In the genomic region with DNA sequence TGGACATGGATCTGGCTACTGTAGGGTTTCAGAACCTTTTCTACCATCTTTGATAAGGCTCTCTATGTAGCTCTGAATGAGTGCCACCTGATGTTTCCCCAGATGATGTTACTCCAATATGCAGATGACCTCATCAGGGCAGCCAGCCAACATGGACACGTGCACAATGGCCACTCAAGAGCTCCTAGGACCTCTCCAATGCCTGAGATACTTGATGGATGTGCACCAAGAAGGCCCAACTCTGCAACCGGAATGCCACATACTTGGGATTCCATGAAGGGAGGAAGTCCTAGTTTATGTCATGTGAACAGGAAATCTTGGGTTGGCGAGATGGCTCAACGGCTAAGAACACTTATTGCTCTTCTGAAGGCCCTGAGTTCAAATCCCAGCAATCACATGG, we compare ENCODE assay signal across 27 mouse cellular contexts. TPM values are rescaled to one million over a fixed set of nuclear protein-coding genes. Genes with fewer than 3 reads are reported as not detected.
DNase-seq lines count a peak whose midpoint lies in the region; ATAC-seq and TF ChIP-seq lines count a peak whose summit lies in the region.
"Had no signal": no experiment of that assay in that cellular context is flagged by ENCODE, and none has a peak within 500 bp of the region (broad histone marks: within the 10 kb centered on the region; RNA-seq: fewer than 3 reads in every experiment).

No protein-coding gene starts in this region.

- no peak for ATAC-seq in lung, embryonic 14.5 days (ENCODE audit: insufficient read depth)
- no peak for ATAC-seq in megakaryocyte progenitor cell, adult 5-6 weeks (replicated peaks; ENCODE audit: poor library complexity)
- ATAC-seq in liver, postnatal 0 days: no peak
- ATAC-seq: CD4-positive, CD25-positive, alpha-beta regulatory T cell, adult 4 months; forebrain, embryonic 16.5 days; hindbrain, postnatal 0 days; midbrain, embryonic 16.5 days had no signal

- no peaks in the 10 kb centered on the region for H3K4me1 ChIP-seq in lung, embryonic 14.5 days (ENCODE audit: insufficient read depth)
- H3K4me1 ChIP-seq in lung, adult 2 months (ENCODE audit: control insufficient read depth, insufficient read depth, low read length): no peaks in the 10 kb centered on the region
- H3K4me1 ChIP-seq in liver, postnatal 0 days (ENCODE audit: insufficient read depth): no peaks in the 10 kb centered on the region
- H3K4me1 ChIP-seq: heart, embryonic 13.5 days; neural tube, embryonic 15.5 days had no signal

- H3K4me3 ChIP-seq in lung, embryonic 14.5 days (ENCODE audit: low read depth, low read length): no peak overlapping the region
- no peak overlapping the region for H3K4me3 ChIP-seq in lung, adult 2 months (replicated peaks; ENCODE audit: extremely low read depth, low read depth, low read length)
- H3K4me3 ChIP-seq in liver, postnatal 0 days (ENCODE audit: low read depth, low read length): no peak overlapping the region
- H3K4me3 ChIP-seq: heart, embryonic 13.5 days; layer of hippocampus, adult 2 months; neural tube, embryonic 15.5 days had no signal

- DNase-seq in heart, postnatal 4 days: peak; percentile 47
- no peak for DNase-seq in heart, adult 9 months (ENCODE audit: low spot score in 2 of 2)
- peak; percentile 31 for DNase-seq in lung, embryonic 14.5 days
- no peak for DNase-seq in lung, adult 2 months
- DNase-seq in R1 (ENCODE audit: low read depth, low spot score): peak; percentile 40
- no peak for DNase-seq in liver, postnatal 0 days
- DNase-seq: cerebellum, adult 18-20 months; cerebellum, postnatal 25 days; embryo, embryonic 11 days; gastrocnemius, postnatal 36 days; liver; spleen, adult 18-20 months; thymus, postnatal 25 days had no signal

- no peak for TF ChIP-seq EP300 in liver, postnatal 0 days (IDR thresholded peaks at IDR 0.05; ENCODE audit: low read depth)

- no peak for TF ChIP-seq CTCF in lung, embryonic 14.5 days (IDR thresholded peaks at IDR 0.05; ENCODE audit: low read depth)
- TF ChIP-seq CTCF in lung, adult 2 months (IDR thresholded peaks at IDR 0.05; ENCODE audit: insufficient read depth, low read length): no peak
- TF ChIP-seq CTCF in liver, postnatal 0 days (IDR thresholded peaks at IDR 0.05; ENCODE audit: low read depth): no peak

- WGBS in lung, embryonic 14.5 days: 55% methylated on average over 4 of the region's 4 CpGs
- 27% methylated on average over 4 of the region's 4 CpGs for WGBS in lung, adult 2 months
- 69% methylated on average over 4 of the region's 4 CpGs for WGBS in liver, postnatal 0 days (ENCODE audit: insufficient replicate concordance)

- no peak for TF ChIP-seq POLR2A in lung, adult 2 months (IDR thresholded peaks at IDR 0.05; ENCODE audit: borderline replicate concordance, extremely low read depth, low read depth, low read length)

- no peaks in the 10 kb centered on the region for H3K27me3 ChIP-seq in lung, embryonic 14.5 days (ENCODE audit: insufficient read depth, low read length)
- no peaks in the 10 kb centered on the region for H3K27me3 ChIP-seq in liver, postnatal 0 days (ENCODE audit: insufficient read depth, low read length)
- H3K27me3 ChIP-seq: heart, embryonic 13.5 days; neural tube, embryonic 15.5 days had no signal

- no peak overlapping the region for H3K27ac ChIP-seq in lung, embryonic 14.5 days (ENCODE audit: low read depth)
- no peak overlapping the region for H3K27ac ChIP-seq in liver, postnatal 0 days (ENCODE audit: low read depth)
- H3K27ac ChIP-seq: heart, embryonic 13.5 days; hindbrain, postnatal 0 days; layer of hippocampus, adult 2 months; neural tube, embryonic 15.5 days had no signal

- no peaks in the 10 kb centered on the region for H3K36me3 ChIP-seq in lung, embryonic 14.5 days (ENCODE audit: insufficient read depth)
- no peaks in the 10 kb centered on the region for H3K36me3 ChIP-seq in liver, postnatal 0 days (replicated peaks; ENCODE audit: insufficient read depth, low read length)
- H3K36me3 ChIP-seq: heart, embryonic 13.5 days; neural tube, embryonic 15.5 days had no signal

- no peaks in the 10 kb centered on the region for H3K9me3 ChIP-seq in lung, embryonic 14.5 days (ENCODE audit: low read depth, low read length)
- no peaks in the 10 kb centered on the region for H3K9me3 ChIP-seq in liver, postnatal 0 days (ENCODE audit: low read length)
- H3K9me3 ChIP-seq: heart, embryonic 13.5 days; neural tube, embryonic 15.5 days had no signal

- no peak overlapping the region for H3K9ac ChIP-seq in lung, embryonic 14.5 days
- no peak overlapping the region for H3K9ac ChIP-seq in liver, postnatal 0 days (replicated peaks)
- H3K9ac ChIP-seq: heart, embryonic 13.5 days; neural tube, embryonic 15.5 days had no signal

- H3K4me2 ChIP-seq in lung, embryonic 14.5 days: no peak overlapping the region
- H3K4me2 ChIP-seq in liver, postnatal 0 days (ENCODE audit: low read depth, low read length): no peak overlapping the region
- H3K4me2 ChIP-seq: heart, embryonic 13.5 days; neural tube, embryonic 15.5 days had no signal

RNA-seq across cellular contexts. Expression of gene St6galnac1, which starts 20.1 kb away (rescaled TPM):
- total RNA-seq in heart, postnatal 4 days (2021): not detected
- polyA plus RNA-seq in lung, embryonic 14.5 days (2014; fragmentation: Nextera tagmentation; extraction: Ambion mirVana): not detected in 2 replicates
- 0.26 and 0.28 TPM in 2 replicates for polyA plus RNA-seq in lung, adult 2 months (2012; rRNA removed)
- total RNA-seq in megakaryocyte progenitor cell, adult 5-6 weeks (2015): not detected in 2 replicates
- not detected in 2 replicates for total RNA-seq in megakaryocyte progenitor cell, adult 5-6 weeks (2017)
- not detected in 2 replicates for polyA plus RNA-seq in liver, postnatal 0 days (2015; fragmentation: Nextera tagmentation; extraction: Ambion mirVana)
- total RNA-seq: gastrocnemius, postnatal 36 days; hematopoietic stem cell, adult 5-6 weeks; hindbrain, postnatal 0 days; layer of hippocampus, adult 2 months; left cerebral cortex, adult 18-20 months; left cerebral cortex, postnatal 36 days; megakaryocyte-erythroid progenitor cell, adult 5-6 weeks had no signal
- polyA plus RNA-seq: forebrain, embryonic 16.5 days; heart, embryonic 13.5 days; hindbrain, postnatal 0 days; kidney, embryonic 14.5 days; liver, embryonic 16.5 days; midbrain, embryonic 16.5 days; neural tube, embryonic 15.5 days had no signal

Comparison
In these comparisons a context has a peak if more than half of its experiments do, and no peak if none do; other contexts are left out.
1. DNase-seq: peak in heart, postnatal 4 days (single experiment), lung, embryonic 14.5 days (single experiment) and R1 (single experiment); none in heart, adult 9 months (0 of 2), lung, adult 2 months (single experiment) and liver, postnatal 0 days (single experiment).